Mouse (Mus musculus) layer of hippocampus, postnatal 10 days (tissue): ENCODE measurements at regions not wholly inside any gene's neighbourhood (a gene's known extent, or its start where the extent isn't known, plus 50 kb on each side); places are given as distances from the start of the nearest gene placed in this dataset.
"Not testable (repeated sequence)": the region's sequence is repeated elsewhere in the genome, so short reads cannot be mapped to it uniquely, and the experiment has no call there.

Experiments used
- DNase-seq, 2 experiments: peaks; one replicate each; pipeline ENCODE4 v3.0.0; 2021; ENCODE audit warnings: low spot score in 2 of 2

DNA sequence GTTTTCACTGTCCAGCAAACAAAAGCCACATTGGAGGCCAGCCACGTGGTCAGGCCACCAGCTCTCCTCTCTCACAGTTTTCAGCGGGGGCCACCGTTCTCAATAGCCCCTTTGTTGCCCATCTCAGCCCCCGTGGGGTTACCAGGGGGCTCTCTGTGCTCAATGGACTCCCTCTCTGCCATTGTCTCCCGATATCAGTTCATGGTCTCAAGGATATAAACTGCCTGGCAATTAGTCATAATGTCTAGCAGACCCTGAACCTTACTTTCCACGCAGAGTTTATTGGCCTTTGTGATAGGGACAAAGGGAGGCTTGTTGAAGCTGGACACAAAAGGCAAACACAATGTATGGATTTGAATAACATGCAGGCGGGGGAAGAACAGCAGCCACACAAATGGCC is 345.9 kb upstream of the Maf start:
- DNase-seq, result no peak

DNA sequence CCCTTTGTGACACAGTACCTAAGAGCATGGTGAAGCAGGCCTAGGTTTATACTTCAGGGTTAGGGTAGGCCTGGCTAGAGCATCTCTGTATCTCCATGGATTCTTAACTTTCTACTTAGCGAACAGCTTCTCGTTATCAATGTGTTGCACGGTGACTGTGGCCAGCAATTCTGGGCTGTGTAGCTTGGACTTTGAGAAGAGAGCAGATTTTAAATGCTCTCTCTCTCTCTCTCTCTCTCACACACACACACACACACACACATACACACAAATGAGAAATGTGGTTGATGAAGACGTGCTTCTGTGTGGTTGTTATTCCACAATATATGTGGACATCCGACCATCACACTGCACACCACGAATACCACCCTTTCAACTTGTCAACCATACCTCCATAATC is 345.4 kb upstream of the Maf start:
- no peak for DNase-seq

GRCm38 (mm10) chr8:116048480-116048879 is 340.9 kb upstream of the Maf start:
- DNase-seq, result no peak

DNA sequence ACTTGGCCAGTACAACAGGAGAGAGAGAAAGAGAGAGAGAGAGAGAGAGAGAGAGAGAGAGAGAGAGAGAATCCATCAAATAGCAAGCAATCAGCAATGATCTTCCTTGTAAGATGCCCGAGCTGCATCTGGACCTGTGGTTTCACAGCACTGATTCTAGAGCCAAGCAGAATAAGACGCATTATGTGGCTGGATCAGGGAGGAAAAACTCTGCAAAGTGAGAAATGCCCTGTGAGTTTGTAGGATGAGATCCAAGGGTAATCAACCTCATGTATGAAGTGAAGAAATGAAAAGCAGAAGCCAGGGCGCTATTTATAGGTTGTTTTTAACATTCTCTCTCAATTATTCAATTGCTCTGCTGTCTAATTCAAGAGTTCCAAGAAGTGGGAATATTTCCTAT is 339.3 kb upstream of the Maf start:
- DNase-seq, result no peak

GRCm38 (mm10) chr8:116045526-116045925 is 337.9 kb upstream of the Maf start:
- DNase-seq, result no peak

GRCm38 (mm10) chr8:116043381-116043780 is 335.8 kb upstream of the Maf start:
- no peak for DNase-seq

GRCm38 (mm10) chr8:116030966-116031365 is 323.4 kb upstream of the Maf start:
- no peak for DNase-seq

DNA sequence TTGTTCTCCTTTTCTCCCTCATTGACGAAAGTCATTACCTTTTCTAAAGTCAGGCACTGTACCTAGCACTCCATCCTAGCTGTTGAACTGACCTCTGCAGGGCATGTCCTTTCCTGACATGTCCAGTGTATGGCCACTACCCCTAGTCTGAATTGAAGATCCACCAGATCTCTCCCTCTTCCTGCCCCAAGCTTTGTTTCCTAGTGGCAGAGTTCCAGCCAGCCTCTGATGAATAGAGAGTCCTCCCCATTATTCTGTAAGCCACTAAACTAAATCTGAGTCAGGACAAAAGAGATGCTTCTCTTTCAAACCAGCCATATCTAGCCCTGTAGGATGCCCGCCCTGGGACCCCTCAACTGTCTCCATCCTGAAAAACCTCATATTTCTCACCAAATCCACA is 317.7 kb upstream of the Maf start:
- no peak for DNase-seq

DNA sequence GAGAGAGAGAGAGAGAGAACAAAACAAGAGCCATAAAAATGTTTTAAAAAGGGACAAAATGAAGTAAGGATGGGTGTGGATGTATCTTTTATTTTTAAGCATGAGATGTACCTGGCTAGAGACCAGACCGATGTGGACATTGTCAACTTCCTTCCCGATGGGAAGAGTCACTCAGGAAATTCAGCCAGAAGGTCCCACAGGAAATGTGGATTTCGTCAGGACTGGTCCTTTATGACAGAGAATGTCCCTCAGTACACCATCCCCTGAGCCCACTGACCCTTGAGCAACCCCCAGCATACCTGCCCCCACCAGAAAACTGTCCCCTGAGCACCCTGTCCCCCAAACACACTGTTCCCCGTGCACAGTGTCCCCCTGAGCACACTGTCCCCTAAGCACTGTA is 317.2 kb upstream of the Maf start:
- no peak for DNase-seq

GRCm38 (mm10) chr8:116021691-116022090 is 314.1 kb upstream of the Maf start:
- no peak for DNase-seq

- no peak for DNase-seq
Observed at GRCm38 (mm10) chr8:115995320-115995719, 287.7 kb upstream of the Maf start.

DNA sequence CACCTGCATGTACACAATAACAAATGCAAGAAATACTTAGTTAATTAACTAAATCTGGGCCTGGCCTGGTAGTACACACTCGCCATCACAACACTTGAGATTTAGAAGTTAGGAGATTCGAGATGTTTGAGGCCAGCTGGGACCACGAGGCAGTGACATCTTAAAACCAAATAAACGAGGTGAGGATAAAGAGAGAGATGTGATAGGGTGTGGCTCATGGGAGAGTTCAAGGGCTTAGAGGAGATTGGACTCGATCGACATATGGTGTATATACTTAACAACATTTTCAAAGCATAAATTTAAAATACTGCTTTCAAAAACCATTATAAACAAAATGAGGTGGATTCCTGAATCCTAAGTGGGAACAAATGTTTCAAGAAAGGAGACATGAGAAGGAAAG is 284.4 kb upstream of the Maf start:
- no peak for DNase-seq

- DNase-seq, result no peak
Observed at GRCm38 (mm10) chr8:115983397-115983796, 275.8 kb upstream of the Maf start.

- no peak for DNase-seq
Observed at GRCm38 (mm10) chr8:115982326-115982725, 274.7 kb upstream of the Maf start.

DNA sequence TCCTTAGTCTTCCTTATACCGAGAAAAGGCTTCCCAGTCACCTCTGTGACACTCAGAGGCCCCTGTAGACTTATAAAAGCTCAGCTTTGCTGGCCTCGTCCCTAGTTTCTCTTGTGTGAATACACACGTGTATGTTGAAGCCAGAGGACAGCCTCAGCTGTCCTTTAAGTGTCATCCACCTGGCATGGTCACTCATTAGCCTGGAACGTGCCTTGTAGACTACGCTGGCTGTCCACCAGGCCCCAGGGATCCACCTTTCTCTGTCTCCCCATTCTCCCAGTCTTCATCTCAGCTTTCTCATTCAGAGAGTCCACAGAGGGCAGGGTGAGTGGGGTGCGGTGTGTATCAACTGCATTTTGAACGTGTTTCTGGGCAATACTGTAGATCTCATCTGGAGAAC is 273.8 kb upstream of the Maf start:
- no peak for DNase-seq

- no peak for DNase-seq
Observed at GRCm38 (mm10) chr8:115980616-115981015, 273.0 kb upstream of the Maf start.

- no peak for DNase-seq
Observed at GRCm38 (mm10) chr8:115977152-115977551, 269.6 kb upstream of the Maf start.

GRCm38 (mm10) chr8:115974706-115975105 is 267.1 kb upstream of the Maf start:
- no peak for DNase-seq

- not testable (repeated sequence) for DNase-seq
Observed at GRCm38 (mm10) chr8:115971351-115971750, 263.8 kb upstream of the Maf start.

DNA sequence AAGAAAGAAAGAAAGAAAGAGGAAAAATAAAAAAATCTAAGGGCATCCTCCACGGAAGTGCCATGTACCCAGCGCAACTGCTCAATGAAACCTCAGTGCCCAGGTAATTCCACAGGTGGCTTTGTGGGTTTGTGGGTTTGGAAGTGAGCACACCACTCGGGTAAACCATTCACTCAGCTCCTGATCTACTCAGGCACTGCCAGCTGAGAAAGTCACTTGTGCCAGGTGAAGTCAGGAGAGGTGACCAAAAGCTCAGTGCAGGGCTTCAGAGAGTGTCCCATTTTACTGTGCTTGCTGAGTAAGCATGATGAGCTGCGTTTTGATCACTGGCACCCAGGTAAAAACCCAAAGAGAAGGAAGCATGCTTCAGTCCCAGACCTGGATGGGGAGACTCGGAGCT is 260.5 kb upstream of the Maf start:
- DNase-seq, result no peak

DNA sequence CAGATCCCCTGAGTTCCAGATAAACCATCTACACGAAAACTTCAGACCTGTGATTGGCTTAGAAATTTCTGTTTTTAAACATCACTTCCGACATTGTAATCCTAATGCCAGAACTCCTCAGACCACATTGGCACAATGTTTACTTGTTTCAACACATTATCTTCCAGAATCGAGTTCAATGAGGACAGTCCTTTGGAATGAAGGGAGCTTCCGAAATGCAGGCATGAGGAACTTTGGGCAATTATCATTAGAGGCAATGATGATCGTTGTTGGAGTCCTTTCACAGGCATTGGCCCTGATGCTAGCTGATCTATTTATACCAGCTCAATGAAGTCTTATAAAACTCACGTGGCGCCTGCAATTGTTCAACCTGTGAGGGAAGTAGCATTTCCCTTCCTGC is 258.4 kb upstream of the Maf start:
- no peak for DNase-seq

- no peak for DNase-seq
Observed at GRCm38 (mm10) chr8:115955371-115955770, 247.8 kb upstream of the Maf start.

- no peak for DNase-seq
Observed at GRCm38 (mm10) chr8:115953783-115954470, 246.3 kb upstream of the Maf start.

GRCm38 (mm10) chr8:115952496-115952895 is 244.9 kb upstream of the Maf start:
- DNase-seq, result no peak
